Mouse (Mus musculus): Measurements from ENCODE around the gene Gm13539. TPM values are rescaled to one million over a fixed set of nuclear protein-coding genes. Genes with fewer than 3 reads are reported as not detected.

The Gm13539 gene
- polyA plus RNA-seq, 1 experiment from 2014 or later: 0.95 TPM

GRCm38 (mm10) chr2:25780921-25781320, 1.1 kb upstream of the Gm13539 start:
- DNase-seq (ENCODE audit: low spot score) (no peak), ATAC-seq (no peak)
- Histone ChIP-seq H3K36me3 (ENCODE audit: insufficient read depth, low read length) (no peaks in the 10 kb centered on the region), H3K4me1 (ENCODE audit: insufficient read depth, low read depth, low read length) (no peaks in the 10 kb centered on the region), H3K27ac (ENCODE audit: low read length) (no peak overlapping the region), H3K9me3 (ENCODE audit: low read length) (no peaks in the 10 kb centered on the region), H3K4me3 (ENCODE audit: low read depth, low read length) (no peak overlapping the region), H3K4me2 (replicated peaks; ENCODE audit: low read depth, low read length) (no peak overlapping the region), H3K9ac (replicated peaks; ENCODE audit: low read depth) (no peak overlapping the region), H3K27me3 (replicated peaks; ENCODE audit: insufficient read depth, low read length) (no peaks in the 10 kb centered on the region)
- 28% methylated on average over 4 of the region's 4 CpGs for WGBS
- TF ChIP-seq CTCF (IDR thresholded peaks at IDR 0.05): no peak

GRCm38 (mm10) chr2:25785573-25786322, 3.7 kb downstream of the Gm13539 start:
- Histone ChIP-seq H3K4me3 (ENCODE audit: low read depth, low read length) (no peak overlapping the region), H3K36me3 (ENCODE audit: insufficient read depth, low read length) (no peaks in the 10 kb centered on the region), H3K9me3 (ENCODE audit: low read length) (no peaks in the 10 kb centered on the region), H3K9ac (replicated peaks; ENCODE audit: low read depth) (no peak overlapping the region), H3K27me3 (replicated peaks; ENCODE audit: insufficient read depth, low read length) (no peaks in the 10 kb centered on the region), H3K4me1 (ENCODE audit: insufficient read depth, low read depth, low read length) (no peaks in the 10 kb centered on the region), H3K27ac (ENCODE audit: low read length) (no peak overlapping the region), H3K4me2 (replicated peaks; ENCODE audit: low read depth, low read length) (no peak overlapping the region)
- ATAC-seq (peak; percentile 86), DNase-seq (ENCODE audit: low spot score) (peak; percentile 77)
- 51% methylated on average over 5 of the region's 5 CpGs for WGBS
- 0 out of 2 replicates have a peak, but pooled peaks have one; percentile 37 for TF ChIP-seq EP300 (IDR thresholded peaks at IDR 0.05)
- TF ChIP-seq CTCF (IDR thresholded peaks at IDR 0.05): no peak

GRCm38 (mm10) chr2:25789092-25789491, 7.0 kb downstream of the Gm13539 start:
- H3K36me3 ChIP-seq (ENCODE audit: insufficient read depth, low read length): no peaks in the 10 kb centered on the region
- 73% methylated on average over 3 of the region's 3 CpGs for WGBS
- ATAC-seq: no peak
- H3K4me2 ChIP-seq (replicated peaks; ENCODE audit: low read depth, low read length): no peak overlapping the region
- no peaks in the 10 kb centered on the region for H3K4me1 ChIP-seq (ENCODE audit: insufficient read depth, low read depth, low read length)
- H3K4me3 ChIP-seq (ENCODE audit: low read depth, low read length): no peak overlapping the region
- no peak for DNase-seq (ENCODE audit: low spot score)
- no peaks in the 10 kb centered on the region for H3K27me3 ChIP-seq (replicated peaks; ENCODE audit: insufficient read depth, low read length)
- H3K9ac ChIP-seq (replicated peaks; ENCODE audit: low read depth): no peak overlapping the region
- no peak overlapping the region for H3K27ac ChIP-seq (ENCODE audit: low read length)
- TF ChIP-seq CTCF (IDR thresholded peaks at IDR 0.05) (no peak), EP300 (IDR thresholded peaks at IDR 0.05) (no peak)
- H3K9me3 ChIP-seq (ENCODE audit: low read length): no peaks in the 10 kb centered on the region

GRCm38 (mm10) chr2:25797635-25798034, 15.6 kb downstream of the Gm13539 start:
- Histone ChIP-seq H3K36me3 (ENCODE audit: insufficient read depth, low read length) (no peaks in the 10 kb centered on the region), H3K27ac (ENCODE audit: low read length) (no peak overlapping the region), H3K4me3 (ENCODE audit: low read depth, low read length) (no peak overlapping the region), H3K9me3 (ENCODE audit: low read length) (no peaks in the 10 kb centered on the region), H3K4me2 (replicated peaks; ENCODE audit: low read depth, low read length) (no peak overlapping the region), H3K9ac (replicated peaks; ENCODE audit: low read depth) (no peak overlapping the region), H3K27me3 (replicated peaks; ENCODE audit: insufficient read depth, low read length) (no peaks in the 10 kb centered on the region), H3K4me1 (ENCODE audit: insufficient read depth, low read depth, low read length) (no peaks in the 10 kb centered on the region)
- DNase-seq (ENCODE audit: low spot score): no peak
- TF ChIP-seq EP300 (IDR thresholded peaks at IDR 0.05) (no peak), CTCF (IDR thresholded peaks at IDR 0.05) (no peak)
- 21% methylated on average over 2 of the region's 2 CpGs for WGBS
- ATAC-seq: no peak

- Histone ChIP-seq H3K4me3 (ENCODE audit: low read depth, low read length) (no peak overlapping the region), H3K9ac (replicated peaks; ENCODE audit: low read depth) (no peak overlapping the region), H3K4me2 (replicated peaks; ENCODE audit: low read depth, low read length) (no peak overlapping the region), H3K9me3 (ENCODE audit: low read length) (no peaks in the 10 kb centered on the region), H3K27ac (ENCODE audit: low read length) (no peak overlapping the region), H3K36me3 (ENCODE audit: insufficient read depth, low read length) (no peaks in the 10 kb centered on the region), H3K4me1 (ENCODE audit: insufficient read depth, low read depth, low read length) (no peaks in the 10 kb centered on the region), H3K27me3 (replicated peaks; ENCODE audit: insufficient read depth, low read length) (no peaks in the 10 kb centered on the region)
- TF ChIP-seq EP300 (IDR thresholded peaks at IDR 0.05): no peak
- TF ChIP-seq CTCF (IDR thresholded peaks at IDR 0.05): no peak
- 41% methylated on average over 5 of the region's 5 CpGs for WGBS
- no peak for ATAC-seq
- no peak for DNase-seq (ENCODE audit: low spot score)
Observed at GRCm38 (mm10) chr2:25798065-25798464, 16.0 kb downstream of the Gm13539 start.

- Histone ChIP-seq H3K9me3 (ENCODE audit: low read length) (no peaks in the 10 kb centered on the region), H3K27ac (ENCODE audit: low read length) (no peak overlapping the region), H3K4me2 (replicated peaks; ENCODE audit: low read depth, low read length) (no peak overlapping the region), H3K36me3 (ENCODE audit: insufficient read depth, low read length) (no peaks in the 10 kb centered on the region), H3K9ac (replicated peaks; ENCODE audit: low read depth) (no peak overlapping the region), H3K27me3 (replicated peaks; ENCODE audit: insufficient read depth, low read length) (no peaks in the 10 kb centered on the region), H3K4me3 (ENCODE audit: low read depth, low read length) (no peak overlapping the region), H3K4me1 (ENCODE audit: insufficient read depth, low read depth, low read length) (no peaks in the 10 kb centered on the region)
- ATAC-seq (no peak), DNase-seq (ENCODE audit: low spot score) (no peak)
- TF ChIP-seq EP300 (IDR thresholded peaks at IDR 0.05): no peak
- no peak for TF ChIP-seq CTCF (IDR thresholded peaks at IDR 0.05)
- WGBS: 53% methylated on average over 2 of the region's 2 CpGs
Observed at GRCm38 (mm10) chr2:25811711-25812110, 29.7 kb downstream of the Gm13539 start.
